Mouse (Mus musculus) 3134 (cell line): ENCODE results near the gene Rpp14.

Experiments
- DNase-seq: peaks from one replicate; pipeline ENCODE4 v3.0.0-alpha.2; 2011; ENCODE audit warnings: low spot score; ENCODE audit not compliant: insufficient read length; ENCODE audit errors: extremely low read depth

Rpp14 gene

GRCm38 (mm10) chr14:8080165-8080679, at the start of gene Rpp14:
Gene Rpp14, plus strand, starts transcription at chr14:8080367.
- DNase-seq = peak; percentile 92

- DNase-seq = no peak
Measured at GRCm38 (mm10) chr14:8030535-8030934, 49.6 kb upstream of the Rpp14 start.

GRCm38 (mm10) chr14:8032087-8032944, 47.9 kb upstream of the Rpp14 start:
- no peak for DNase-seq

- DNase-seq = no peak
Measured at GRCm38 (mm10) chr14:8034561-8034960, 45.6 kb upstream of the Rpp14 start.

DNA sequence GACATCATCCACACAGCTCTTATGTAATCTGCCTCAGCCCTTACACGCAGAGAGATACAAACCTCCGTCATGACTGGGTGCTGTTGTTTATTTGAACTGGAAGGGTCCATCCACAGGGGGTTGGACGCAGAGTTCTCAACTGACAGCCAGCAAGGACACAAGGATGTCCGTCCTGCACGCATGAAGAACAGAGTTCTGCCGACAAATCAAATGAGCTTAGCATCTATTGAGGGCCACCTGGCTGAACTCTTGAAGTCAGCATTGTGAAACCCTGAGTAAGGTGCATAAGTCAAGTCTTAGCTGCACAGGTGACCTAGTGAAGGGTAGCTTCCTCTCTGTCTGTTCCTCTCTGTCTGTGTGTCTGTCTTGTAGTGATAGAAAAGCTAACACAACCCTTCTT, 44.2 kb upstream of the Rpp14 start:
- no peak for DNase-seq

DNA sequence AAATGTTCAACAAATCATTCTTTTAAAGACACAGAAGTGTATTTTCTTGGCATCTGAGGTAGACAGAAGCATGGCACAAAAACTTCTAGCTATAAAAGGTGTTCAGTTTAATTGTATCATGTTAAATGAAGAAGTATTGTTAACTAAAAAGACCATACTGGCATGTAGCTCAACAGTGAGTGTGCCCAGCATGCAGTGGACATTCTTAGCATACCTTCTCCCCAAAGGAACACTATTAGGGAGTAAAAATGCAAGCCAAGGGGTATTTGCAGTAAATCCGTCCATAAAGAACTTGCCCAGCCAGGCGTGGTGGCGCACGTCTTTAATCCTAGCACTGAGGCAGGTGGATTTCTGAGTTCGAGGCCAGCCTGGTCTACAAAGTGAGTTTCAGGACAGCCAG, 43.8 kb upstream of the Rpp14 start:
- DNase-seq = no peak

- no peak for DNase-seq
Measured at GRCm38 (mm10) chr14:8038150-8038549, 42.0 kb upstream of the Rpp14 start.

GRCm38 (mm10) chr14:8038791-8039448, 41.2 kb upstream of the Rpp14 start:
- DNase-seq = peak; percentile 33

DNA sequence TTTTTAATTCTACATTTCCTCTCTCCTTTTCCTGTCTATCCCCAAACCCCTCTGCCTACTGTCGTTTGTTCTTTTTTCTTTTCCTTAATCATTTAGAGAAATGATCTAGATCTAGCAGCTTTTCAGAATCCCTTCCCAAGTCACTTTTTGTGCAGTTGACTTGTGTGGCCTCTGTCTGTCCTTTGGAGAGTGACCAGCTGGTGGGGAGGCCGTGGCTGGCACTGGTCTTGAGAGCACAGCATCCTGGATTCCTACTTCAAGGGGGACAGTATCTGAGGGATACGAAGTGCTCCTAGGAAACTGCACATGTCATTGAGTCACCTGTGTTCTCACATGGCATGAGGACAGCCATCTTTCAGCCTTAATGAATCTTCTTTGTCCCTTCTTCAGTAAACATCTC, 40.0 kb upstream of the Rpp14 start:
- no peak for DNase-seq

- no peak for DNase-seq
Measured at GRCm38 (mm10) chr14:8040911-8041678, 39.1 kb upstream of the Rpp14 start.

- DNase-seq = no peak
Measured at GRCm38 (mm10) chr14:8042120-8042519, 38.0 kb upstream of the Rpp14 start.

- no peak for DNase-seq
Measured at GRCm38 (mm10) chr14:8042577-8042976, 37.6 kb upstream of the Rpp14 start.

DNA sequence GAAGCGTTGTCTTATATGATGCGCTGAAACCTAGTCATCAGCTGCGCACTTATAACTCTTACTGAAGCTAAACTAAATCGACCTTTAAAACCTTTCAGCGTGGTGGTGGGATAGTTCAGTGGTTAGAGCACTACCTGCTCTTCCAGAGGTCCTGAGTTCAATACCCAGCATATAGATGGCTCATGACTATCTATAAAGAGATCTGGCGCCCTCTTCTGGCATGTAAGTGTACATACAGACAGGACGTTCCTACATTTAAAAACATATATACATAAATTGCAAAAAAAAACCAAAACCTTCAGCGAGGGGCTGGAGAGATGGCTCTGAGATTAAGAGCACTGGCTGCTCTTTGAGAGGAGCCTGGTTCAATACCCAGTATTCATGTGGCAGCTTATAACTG, 35.8 kb upstream of the Rpp14 start:
- DNase-seq = no peak

GRCm38 (mm10) chr14:8044786-8045185, 35.4 kb upstream of the Rpp14 start:
- no peak for DNase-seq

GRCm38 (mm10) chr14:8045187-8045846, 34.9 kb upstream of the Rpp14 start:
- no peak for DNase-seq

GRCm38 (mm10) chr14:8046839-8047238, 33.3 kb upstream of the Rpp14 start:
- DNase-seq = no peak

- no peak for DNase-seq
Measured at GRCm38 (mm10) chr14:8049334-8049733, 30.8 kb upstream of the Rpp14 start.

GRCm38 (mm10) chr14:8051869-8052268, 28.3 kb upstream of the Rpp14 start:
- no peak for DNase-seq

DNA sequence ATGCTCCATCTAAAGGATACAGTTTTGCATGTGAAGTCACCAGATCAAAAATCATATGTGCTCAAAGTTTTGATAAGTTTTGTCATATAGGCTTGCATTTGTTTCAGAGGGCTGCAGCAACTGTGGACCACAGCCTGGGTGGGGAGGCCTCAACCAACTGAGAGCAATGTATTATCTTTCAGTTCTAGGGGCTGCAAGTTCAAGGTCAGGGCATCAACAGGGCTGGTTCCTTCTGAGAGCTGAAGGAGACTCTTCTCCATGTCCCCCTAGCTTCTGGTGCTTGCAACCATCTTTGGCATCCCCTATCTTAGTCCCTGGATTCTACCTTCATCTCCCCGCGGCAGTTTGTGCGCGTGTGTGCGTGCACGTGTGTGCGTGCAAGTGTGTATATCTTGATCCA, 27.5 kb upstream of the Rpp14 start:
- no peak for DNase-seq

- no peak for DNase-seq
Measured at GRCm38 (mm10) chr14:8054310-8055102, 25.7 kb upstream of the Rpp14 start.
